Mouse (Mus musculus): ENCODE data around the gene Kat6b.

DNA sequence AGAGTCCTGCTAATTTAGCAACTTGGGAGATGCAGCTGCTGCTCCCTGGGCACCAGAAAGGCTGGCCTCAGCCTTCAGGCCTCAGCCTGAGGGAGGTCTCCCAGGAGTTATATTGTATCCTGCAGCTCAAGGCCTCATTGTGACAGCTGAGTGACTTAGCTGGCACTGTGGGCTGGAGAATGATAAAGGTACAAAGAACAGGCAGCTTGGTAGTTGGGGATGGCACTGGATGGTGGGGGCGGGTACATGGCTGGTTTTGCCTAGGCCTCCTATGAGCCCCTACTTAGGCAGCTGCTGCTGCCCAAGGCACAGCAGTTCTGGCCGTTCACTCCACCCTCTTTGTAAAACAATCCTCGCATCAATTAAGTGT lies 7.9 kb downstream of the Kat6b start:
- TF ChIP-seq POLR2A (IDR thresholded peaks at IDR 0.05; ENCODE audit: borderline replicate concordance, control insufficient read depth, low read depth, low read length) (no peak), CTCF (IDR thresholded peaks at IDR 0.05; ENCODE audit: control insufficient read depth, insufficient read depth, low read length) (no peak)

All from bone marrow, adult 2 months (tissue).